Mouse (Mus musculus) embryonic facial prominence, embryonic 14.5 days (tissue): Measurements from ENCODE around the gene Atp2a3. TPM values are rescaled to one million over a fixed set of nuclear protein-coding genes. Genes with fewer than 3 reads are reported as not detected.

ENCODE experiments used
- ATAC-seq: fragments of 200-750 bp; cut with Nextera tagmentation; 2 replicates; pipeline ENCODE4 v1.8.0; 2017; ENCODE audit warnings: low read depth, moderate number of reproducible peaks, moderate TSS enrichment
- DNase-seq: peaks from one replicate; pipeline ENCODE4 v3.0.0-alpha.2; 2015; ENCODE audit warnings: low spot score
- H3K27ac ChIP-seq: fragments of 300-500 bp; sonication (generic); replicated peaks from 2 replicates; pipeline ENCODE4 v1.5.1; 2014; ENCODE audit warnings: low read depth, mild to moderate bottlenecking, low read length, moderate library complexity
- H3K27me3 ChIP-seq: fragments of 300-500 bp; sonication (generic); replicated peaks from 2 replicates; pipeline ENCODE4 v1.6.1; 2014; ENCODE audit warnings: low read length; ENCODE audit not compliant: control insufficient read depth, insufficient read depth
- H3K36me3 ChIP-seq: fragments of 300-500 bp; sonication (generic); 2 replicates; pipeline ENCODE4 v1.6.1; 2014; ENCODE audit warnings: low read length, mixed read lengths; ENCODE audit not compliant: control insufficient read depth, insufficient read depth
- H3K4me1 ChIP-seq: fragments of 300-500 bp; sonication (generic); 2 replicates; pipeline ENCODE4 v1.6.1; 2014; ENCODE audit warnings: antibody characterized with exemption, low read length; ENCODE audit not compliant: control insufficient read depth, insufficient read depth
- H3K4me2 ChIP-seq: fragments of 300-500 bp; sonication (generic); 2 replicates; pipeline ENCODE4 v1.6.1; 2014; ENCODE audit warnings: low read depth, mild to moderate bottlenecking, low read length, moderate library complexity, mixed read lengths
- H3K4me3 ChIP-seq: fragments of 300-500 bp; sonication (generic); 2 replicates; pipeline ENCODE4 v1.5.1; 2014; ENCODE audit warnings: low read depth, mild to moderate bottlenecking, low read length
- H3K9ac ChIP-seq: fragments of 300-500 bp; sonication (generic); 2 replicates; pipeline ENCODE4 v1.6.1; 2014; ENCODE audit warnings: low read depth, mild to moderate bottlenecking, low read length, moderate library complexity, mixed read lengths
- H3K9me3 ChIP-seq: fragments of 300-500 bp; sonication (generic); 2 replicates; pipeline ENCODE4 v1.6.1; 2016; ENCODE audit warnings: low read length; ENCODE audit not compliant: control insufficient read depth
- WGBS: fragments of 180-500 bp; shearing (Covaris S2); extraction: QIAGEN DNeasy Blood & Tissue Kit; methylation state at CpG from one replicate; pipeline ENCODE4 v1.1.7; 2014; 5-methylcytosine and 5-hydroxymethylcytosine counted together
- polyA plus RNA-seq: library from polyadenylated mRNA; unstranded; fragments of >200 nt; fragmentation: Nextera tagmentation; extraction: Ambion mirVana; gene quantifications from 2 replicates; pipeline ENCODE4 v1.2.1, GENCODE M21; 2014

The Atp2a3 gene
- polyA plus RNA-seq, 1 experiment from 2014 or later = 5.6 TPM

- Histone ChIP-seq H3K9ac (peak overlapping the region; percentile 38), H3K27ac (0 out of 2 replicates have a peak overlapping the region, but pooled peaks have one; percentile 6)
- peak; percentile 75 for ATAC-seq
Measured at GRCm38 (mm10) chr11:72940208-72941143, 20.5 kb upstream of the Atp2a3 start.

GRCm38 (mm10) chr11:72944996-72945793 is 15.8 kb upstream of the Atp2a3 start:
- ATAC-seq (no peak), DNase-seq (no peak)
- Histone ChIP-seq H3K27ac (no peak overlapping the region), H3K4me2 (no peak overlapping the region), H3K9me3 (peaks cover 2% of the 10 kb centered on the region; the same call in 1 of the 2 replicates), H3K4me3 (no peak overlapping the region), H3K9ac (no peak overlapping the region), H3K27me3 (no peaks in the 10 kb centered on the region), H3K4me1 (peaks cover 20% of the 10 kb centered on the region), H3K36me3 (no peaks in the 10 kb centered on the region)
- 47% methylated on average over 7 of the region's 7 CpGs for WGBS

More at GRCm38 (mm10) chr11:72940208-72941143, 20.5 kb upstream of the Atp2a3 start:
- Histone ChIP-seq H3K4me1 (peaks cover 4% of the 10 kb centered on the region; the same call in 1 of the 2 replicates), H3K4me3 (peak overlapping the region; percentile 35), H3K36me3 (no peaks in the 10 kb centered on the region), H3K27me3 (no peaks in the 10 kb centered on the region), H3K4me2 (peak overlapping the region; percentile 45), H3K9me3 (no peaks in the 10 kb centered on the region)
- peak; percentile 38 for DNase-seq
- WGBS = 29% methylated on average over 20 of the region's 20 CpGs

- 48% methylated on average over 6 of the region's 6 CpGs for WGBS
- ATAC-seq (no peak), DNase-seq (no peak)
- Histone ChIP-seq H3K27ac (no peak overlapping the region), H3K9ac (no peak overlapping the region), H3K4me3 (no peak overlapping the region), H3K4me2 (no peak overlapping the region), H3K9me3 (peaks cover 4% of the 10 kb centered on the region; the same call in 1 of the 2 replicates), H3K27me3 (no peaks in the 10 kb centered on the region), H3K4me1 (peaks cover 16% of the 10 kb centered on the region), H3K36me3 (no peaks in the 10 kb centered on the region)
Measured at GRCm38 (mm10) chr11:72945875-72946559, 15.0 kb upstream of the Atp2a3 start.

GRCm38 (mm10) chr11:72946560-72947119 is 14.3 kb upstream of the Atp2a3 start:
- Histone ChIP-seq H3K4me1 (peaks cover 16% of the 10 kb centered on the region), H3K27ac (no peak overlapping the region), H3K9me3 (peaks cover 4% of the 10 kb centered on the region; the same call in 1 of the 2 replicates), H3K9ac (no peak overlapping the region), H3K27me3 (no peaks in the 10 kb centered on the region), H3K36me3 (no peaks in the 10 kb centered on the region), H3K4me3 (no peak overlapping the region), H3K4me2 (no peak overlapping the region)
- WGBS = 37% methylated on average over 6 of the region's 6 CpGs
- ATAC-seq (no peak), DNase-seq (no peak)

GRCm38 (mm10) chr11:72947840-72948239 is 13.1 kb upstream of the Atp2a3 start:
- WGBS = 70% methylated on average over 11 of the region's 11 CpGs
- H3K9me3 ChIP-seq = peaks cover 4% of the 10 kb centered on the region; the same call in 1 of the 2 replicates
- ATAC-seq = no peak
- no peaks in the 10 kb centered on the region for H3K36me3 ChIP-seq
- H3K4me1 ChIP-seq = peaks cover 16% of the 10 kb centered on the region
- no peak for DNase-seq
- H3K27ac ChIP-seq = no peak overlapping the region
- H3K4me2 ChIP-seq = no peak overlapping the region
- no peak overlapping the region for H3K9ac ChIP-seq
- no peaks in the 10 kb centered on the region for H3K27me3 ChIP-seq
- H3K4me3 ChIP-seq = no peak overlapping the region

- no peaks in the 10 kb centered on the region for H3K27me3 ChIP-seq
- H3K36me3 ChIP-seq = no peaks in the 10 kb centered on the region
- no peak for ATAC-seq
- peaks cover 4% of the 10 kb centered on the region; the same call in 1 of the 2 replicates for H3K9me3 ChIP-seq
- H3K4me3 ChIP-seq = no peak overlapping the region
- WGBS = 68% methylated on average over 7 of the region's 7 CpGs
- no peak overlapping the region for H3K27ac ChIP-seq
- DNase-seq = no peak
- no peak overlapping the region for H3K4me2 ChIP-seq
- H3K4me1 ChIP-seq = peaks cover 16% of the 10 kb centered on the region
- no peak overlapping the region for H3K9ac ChIP-seq
Measured at GRCm38 (mm10) chr11:72948254-72948653, 12.7 kb upstream of the Atp2a3 start.

- 64% methylated on average over 22 of the region's 22 CpGs for WGBS
- no peak for ATAC-seq
- Histone ChIP-seq H3K4me2 (no peak overlapping the region), H3K27ac (no peak overlapping the region; the same call in 1 of the 2 replicates), H3K27me3 (no peaks in the 10 kb centered on the region), H3K9me3 (peaks cover 4% of the 10 kb centered on the region; the same call in 1 of the 2 replicates), H3K4me1 (peaks cover 10% of the 10 kb centered on the region), H3K9ac (no peak overlapping the region), H3K4me3 (no peak overlapping the region), H3K36me3 (no peaks in the 10 kb centered on the region)
- DNase-seq = no peak
Measured at GRCm38 (mm10) chr11:72951137-72952000, 9.6 kb upstream of the Atp2a3 start.
